Mouse (Mus musculus): ENCODE data around the gene H60b. TPM values are rescaled to one million over a fixed set of nuclear protein-coding genes. Genes with fewer than 3 reads are reported as not detected.
A peak's percentile ranks its signal among the peaks of the same experiment; 100 is the strongest.
"Not testable (repeated sequence)": the region's sequence is repeated elsewhere in the genome, so short reads cannot be mapped to it uniquely, and the experiment has no call there.

H60b gene
- polyA plus RNA-seq, 1 experiment from 2014 or later: 0.59 TPM

- H3K4me2 ChIP-seq: peak overlapping the region; percentile 32
- 77% methylated on average over 4 of the region's 5 CpGs for WGBS
- H3K4me3 ChIP-seq (replicated peaks); H3K27me3 ChIP-seq; H3K9ac ChIP-seq; ATAC-seq (ENCODE audit: low FRiP score); H3K27ac ChIP-seq; H3K4me1 ChIP-seq; H3K36me3 ChIP-seq (replicated peaks); H3K9me3 ChIP-seq: not testable (repeated sequence)
These were observed 14.3 kb downstream of the H60b start for GRCm38 (mm10) chr10:22172431-22173334.

GRCm38 (mm10) chr10:22173335-22174189 is 15.2 kb downstream of the H60b start:
- H3K9me3 ChIP-seq; H3K27me3 ChIP-seq; H3K4me1 ChIP-seq; H3K36me3 ChIP-seq (replicated peaks); H3K27ac ChIP-seq; H3K9ac ChIP-seq; H3K4me3 ChIP-seq (replicated peaks): not testable (repeated sequence)
- H3K4me2 ChIP-seq: peak overlapping the region; percentile 32
- peak; percentile 73 for ATAC-seq (ENCODE audit: low FRiP score)
- WGBS: 16% methylated on average over 11 of the region's 17 CpGs

- not testable (repeated sequence) for H3K4me1 ChIP-seq; H3K4me2 ChIP-seq; H3K27ac ChIP-seq; H3K27me3 ChIP-seq; H3K36me3 ChIP-seq (replicated peaks); H3K9me3 ChIP-seq; H3K9ac ChIP-seq; ATAC-seq (ENCODE audit: low FRiP score); H3K4me3 ChIP-seq (replicated peaks)
- WGBS: 76% methylated on average over 2 of the region's 2 CpGs
These were observed 15.8 kb downstream of the H60b start for GRCm38 (mm10) chr10:22174190-22174487.

- not testable (repeated sequence) for ATAC-seq (ENCODE audit: low FRiP score); H3K4me1 ChIP-seq; H3K4me3 ChIP-seq (replicated peaks); H3K9ac ChIP-seq; H3K36me3 ChIP-seq (replicated peaks); H3K27me3 ChIP-seq; H3K27ac ChIP-seq; H3K4me2 ChIP-seq; H3K9me3 ChIP-seq
- 83% methylated on average over 2 of the region's 2 CpGs for WGBS
These were observed 18.1 kb downstream of the H60b start for GRCm38 (mm10) chr10:22176515-22176914.

GRCm38 (mm10) chr10:22191035-22191434 is 32.6 kb downstream of the H60b start:
- H3K4me2 ChIP-seq: peak overlapping the region; percentile 32; the same call in 1 of the 2 replicates
- H3K4me3 ChIP-seq (replicated peaks); H3K36me3 ChIP-seq (replicated peaks); H3K9ac ChIP-seq; H3K27ac ChIP-seq; H3K4me1 ChIP-seq; H3K27me3 ChIP-seq; H3K9me3 ChIP-seq: not testable (repeated sequence)
- 10% methylated on average over 7 of the region's 10 CpGs for WGBS
- ATAC-seq (ENCODE audit: low FRiP score): peak; percentile 78

- not testable (repeated sequence) for H3K36me3 ChIP-seq (replicated peaks); H3K27me3 ChIP-seq; ATAC-seq (ENCODE audit: low FRiP score); H3K27ac ChIP-seq; H3K4me2 ChIP-seq; H3K9ac ChIP-seq; H3K4me3 ChIP-seq (replicated peaks); H3K4me1 ChIP-seq; H3K9me3 ChIP-seq
- 100% methylated on average over 2 of the region's 3 CpGs for WGBS
These were observed 43.0 kb downstream of the H60b start for GRCm38 (mm10) chr10:22201352-22201751.

GRCm38 (mm10) chr10:22202784-22203583 is 44.6 kb downstream of the H60b start:
- not testable (repeated sequence) for H3K36me3 ChIP-seq (replicated peaks); H3K4me3 ChIP-seq (replicated peaks); H3K9me3 ChIP-seq; H3K27ac ChIP-seq; H3K27me3 ChIP-seq; H3K4me2 ChIP-seq; H3K9ac ChIP-seq; H3K4me1 ChIP-seq; ATAC-seq (ENCODE audit: low FRiP score)
- no CpG with 5 or more reads among the region's 2 CpGs for WGBS

GRCm38 (mm10) chr10:22206443-22206842 is 48.1 kb downstream of the H60b start:
- not testable (repeated sequence) for H3K4me1 ChIP-seq; H3K9ac ChIP-seq; H3K27ac ChIP-seq; ATAC-seq (ENCODE audit: low FRiP score); H3K4me3 ChIP-seq (replicated peaks); H3K36me3 ChIP-seq (replicated peaks); H3K9me3 ChIP-seq; H3K4me2 ChIP-seq; H3K27me3 ChIP-seq
- 73% methylated on average over 1 of the region's 1 CpGs for WGBS

- 0% methylated on average over 8 of the region's 11 CpGs for WGBS
- H3K9ac ChIP-seq; H3K4me2 ChIP-seq; H3K4me1 ChIP-seq; H3K4me3 ChIP-seq (replicated peaks); H3K9me3 ChIP-seq; H3K27me3 ChIP-seq; H3K36me3 ChIP-seq (replicated peaks); H3K27ac ChIP-seq: not testable (repeated sequence)
- peak; percentile 67; the same call in 1 of the 2 replicates for ATAC-seq (ENCODE audit: low FRiP score)
These were observed 53.8 kb downstream of the H60b start for GRCm38 (mm10) chr10:22212012-22212696.

- not testable (repeated sequence) for H3K27ac ChIP-seq; H3K4me1 ChIP-seq; H3K4me3 ChIP-seq (replicated peaks); H3K9ac ChIP-seq; H3K27me3 ChIP-seq; H3K36me3 ChIP-seq (replicated peaks); H3K9me3 ChIP-seq; H3K4me2 ChIP-seq
- WGBS: no CpG with 5 or more reads among the region's 7 CpGs
- ATAC-seq (ENCODE audit: low FRiP score): peak; percentile 79
These were observed 65.3 kb downstream of the H60b start for GRCm38 (mm10) chr10:22223474-22224349.

- no peak overlapping the region for H3K27ac ChIP-seq
- no peak overlapping the region for H3K4me3 ChIP-seq (replicated peaks)
- H3K4me1 ChIP-seq: no peaks in the 10 kb centered on the region
- 0 out of 2 replicates have a peak, but pooled peaks cover 7% of the 10 kb centered on the region for H3K9me3 ChIP-seq
- H3K27me3 ChIP-seq: no peaks in the 10 kb centered on the region
- no peaks in the 10 kb centered on the region for H3K36me3 ChIP-seq (replicated peaks)
- WGBS: 90% methylated on average over 8 of the region's 8 CpGs
- ATAC-seq (ENCODE audit: low FRiP score): no peak
- H3K9ac ChIP-seq: no peak overlapping the region
- no peak overlapping the region for H3K4me2 ChIP-seq
These were observed 106.7 kb downstream of the H60b start for GRCm38 (mm10) chr10:22265060-22265459.
